Mouse (Mus musculus) embryonic fibroblast, embryonic 13.5 days (primary cell): ENCODE results near the gene Bsg.

Experiments
- CTCF ChIP-seq: IDR thresholded peaks from 2 replicates; pipeline ENCODE4 v1.5.1; 2011; ENCODE audit warnings: mild to moderate bottlenecking, control low read depth, low read length, moderate library complexity, borderline replicate concordance; ENCODE audit not compliant: insufficient read depth
- POLR2A ChIP-seq: IDR thresholded peaks from 2 replicates; pipeline ENCODE4 v1.6.1; 2011; ENCODE audit warnings: low read depth, mild to moderate bottlenecking, control low read depth, low read length, moderate library complexity

GRCm38 (mm10) chr10:79709307-79709706, 5.0 kb downstream of the Bsg start:
- no peak for TF ChIP-seq CTCF
- TF ChIP-seq POLR2A, result no peak
